Mouse (Mus musculus) T-cell, adult 2 months (primary cell): Measurements from ENCODE around the gene Dnajc15.
"Not testable (repeated sequence)": the region's sequence is repeated elsewhere in the genome, so short reads cannot be mapped to it uniquely, and the experiment has no call there.

ENCODE experiments used
- DNase-seq: peaks from one replicate; pipeline ENCODE4 v3.0.0; 2022; ENCODE audit warnings: low spot score

Dnajc15 gene

DNA sequence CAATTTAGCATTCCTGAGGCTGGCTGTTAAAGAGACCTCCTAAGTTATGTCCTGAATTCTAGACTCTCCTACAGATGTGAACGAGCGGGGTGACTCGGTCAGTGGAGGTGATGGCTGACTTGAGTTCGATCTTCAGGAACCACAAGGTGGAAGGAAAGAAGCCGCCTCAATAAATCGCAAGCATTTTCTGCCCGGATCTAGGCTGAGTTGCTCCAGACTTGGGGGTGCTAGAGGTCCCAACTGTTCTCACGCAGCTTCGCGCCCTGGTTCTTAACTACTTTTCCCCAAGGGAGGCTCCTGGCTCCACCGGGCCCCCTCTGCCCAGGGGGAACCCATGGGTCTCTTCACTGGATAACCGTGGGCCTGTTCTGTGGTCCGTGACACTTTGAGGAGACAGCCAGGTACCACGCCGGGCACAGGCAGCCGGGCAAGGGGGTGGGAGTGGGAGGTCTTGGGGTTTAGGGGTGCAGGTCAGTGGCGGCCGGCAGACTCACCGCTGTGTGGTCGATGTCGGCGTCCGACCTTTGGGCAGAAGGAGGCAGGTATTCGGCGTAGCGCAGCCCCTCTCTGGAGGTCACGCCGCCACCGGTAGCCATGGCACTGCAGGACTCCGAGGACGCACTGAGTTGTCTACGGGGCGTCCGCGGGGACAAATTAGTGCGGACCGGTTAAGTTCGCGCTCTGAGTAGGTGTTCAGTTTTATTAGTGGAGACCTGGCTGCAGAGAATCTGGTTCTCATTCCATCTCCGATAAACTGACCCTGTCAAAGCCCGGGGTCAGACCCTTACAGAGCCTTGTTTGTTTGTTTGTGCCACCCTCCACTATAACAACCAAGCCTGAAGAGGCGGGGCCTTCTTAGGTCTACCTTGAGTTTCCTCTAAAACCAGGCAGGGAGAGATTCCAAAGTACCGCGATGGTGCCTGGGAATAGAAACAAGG, at the start of gene Dnajc15:
Gene Dnajc15, minus strand, starts transcription at position 822 of the 938 bp plus-strand sequence.
- peak; percentile 82 for DNase-seq

DNA sequence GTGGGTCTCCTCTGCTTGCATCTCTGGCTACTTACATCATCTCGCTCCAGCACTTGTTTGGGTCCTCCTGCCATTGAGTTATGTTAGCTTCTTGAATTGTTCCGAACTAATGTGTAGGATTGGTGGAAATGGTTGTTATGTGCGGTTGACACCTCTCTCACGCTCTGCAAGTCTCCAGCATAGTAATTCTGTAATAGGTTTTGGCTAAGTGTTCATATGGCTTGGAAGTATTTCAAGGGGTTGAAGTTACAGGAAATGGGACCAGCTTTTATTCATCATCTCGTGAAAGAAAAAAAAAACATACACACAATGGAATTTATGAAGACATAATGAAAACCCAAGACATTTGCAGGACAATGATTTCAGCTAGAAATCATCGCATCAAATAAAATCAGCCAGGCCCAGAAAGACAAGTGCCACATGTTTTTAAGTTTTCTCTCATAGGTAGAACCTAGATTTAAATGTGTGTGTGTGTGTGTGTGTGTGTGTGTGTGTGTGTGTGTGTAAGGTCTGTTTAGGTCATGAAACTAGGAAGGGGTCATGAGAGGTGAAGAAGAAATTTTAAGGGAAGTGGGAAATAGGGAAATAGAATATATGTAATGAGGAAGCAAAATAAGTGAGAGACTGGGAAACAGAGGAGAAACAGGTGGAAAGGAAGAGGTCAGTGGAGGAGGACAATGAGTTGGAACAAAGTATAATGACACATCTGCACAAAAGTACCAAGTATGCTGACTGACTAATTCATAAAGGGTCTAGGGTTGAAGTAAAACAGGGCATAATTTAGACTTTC, 48.3 kb upstream of the Dnajc15 start:
- DNase-seq, result no peak

- no peak for DNase-seq
Observed at GRCm38 (mm10) chr14:77921641-77922040, 46.7 kb upstream of the Dnajc15 start.

GRCm38 (mm10) chr14:77915776-77916175, 40.9 kb upstream of the Dnajc15 start:
- no peak for DNase-seq

GRCm38 (mm10) chr14:77906586-77906985, 31.7 kb upstream of the Dnajc15 start:
- DNase-seq, result no peak

DNA sequence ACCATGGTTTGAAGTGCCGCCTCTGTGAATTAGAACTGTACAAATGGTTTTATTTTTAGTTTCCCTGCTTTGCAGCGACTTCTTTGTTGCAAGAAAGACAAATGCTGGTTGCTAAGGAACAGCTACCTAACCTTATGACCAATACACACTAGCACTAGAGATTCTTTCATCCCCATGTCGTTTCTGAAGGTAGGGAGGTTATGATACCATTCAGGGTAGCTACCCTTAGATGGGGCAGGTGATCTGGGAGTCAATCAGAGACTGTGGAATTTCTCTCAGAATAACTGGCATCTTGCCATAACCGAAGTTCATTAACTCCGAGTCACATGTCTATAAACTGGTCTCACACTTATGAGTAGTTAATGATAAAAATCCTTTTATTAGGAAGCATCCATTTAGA, 30.5 kb upstream of the Dnajc15 start:
- no peak for DNase-seq

- peak; percentile 56 for DNase-seq
Observed at GRCm38 (mm10) chr14:77904171-77904762, 29.3 kb upstream of the Dnajc15 start, which contains the start of gene Epsti1. Gene Epsti1 (plus strand): TSS chr14:77904239.

DNA sequence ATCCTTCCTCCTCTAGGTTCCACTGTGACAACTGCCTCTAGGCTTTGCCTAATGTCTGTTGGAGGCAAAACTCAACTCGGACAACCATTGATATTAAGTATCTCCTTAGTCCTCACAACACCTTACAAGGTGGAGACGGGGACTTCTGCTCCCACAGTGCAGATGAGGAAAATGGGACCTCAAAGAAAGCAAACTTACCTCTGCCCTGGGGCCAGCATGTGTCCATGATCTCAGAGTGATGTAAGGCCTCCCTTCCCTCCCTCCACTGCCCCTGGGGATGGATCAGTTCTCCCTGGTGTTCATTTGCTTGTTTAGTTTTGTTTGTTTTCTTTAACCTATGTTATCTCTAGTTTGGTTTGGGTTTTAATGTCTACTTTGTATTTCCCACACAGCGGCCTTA, 27.6 kb upstream of the Dnajc15 start:
- DNase-seq, result no peak

- no peak for DNase-seq
Observed at GRCm38 (mm10) chr14:77895951-77896350, 21.0 kb upstream of the Dnajc15 start.

- DNase-seq, result no peak
Observed at GRCm38 (mm10) chr14:77889911-77890310, 15.0 kb upstream of the Dnajc15 start.

- DNase-seq, result no peak
Observed at GRCm38 (mm10) chr14:77886941-77887340, 12.0 kb upstream of the Dnajc15 start.

DNA sequence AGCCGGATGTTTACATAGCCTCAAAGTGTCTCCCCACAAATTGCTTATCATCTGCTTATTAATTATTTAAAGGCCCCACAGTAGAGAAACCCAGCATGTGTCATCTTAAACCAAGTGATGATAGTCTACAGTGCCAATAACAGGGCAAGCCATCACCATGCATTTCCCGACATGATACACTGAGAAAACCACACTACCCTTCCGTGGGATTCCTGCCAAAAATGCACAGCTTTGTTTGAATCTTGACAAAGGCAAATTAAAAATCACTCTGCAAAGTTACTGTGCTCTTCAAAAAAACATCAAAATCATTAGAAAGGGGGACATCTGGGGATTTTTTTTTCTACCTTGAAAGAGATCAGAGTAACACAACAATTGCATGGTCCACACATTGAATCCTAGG, 11.5 kb upstream of the Dnajc15 start:
- DNase-seq, result no peak

GRCm38 (mm10) chr14:77882669-77883068, 7.7 kb upstream of the Dnajc15 start:
- no peak for DNase-seq

DNA sequence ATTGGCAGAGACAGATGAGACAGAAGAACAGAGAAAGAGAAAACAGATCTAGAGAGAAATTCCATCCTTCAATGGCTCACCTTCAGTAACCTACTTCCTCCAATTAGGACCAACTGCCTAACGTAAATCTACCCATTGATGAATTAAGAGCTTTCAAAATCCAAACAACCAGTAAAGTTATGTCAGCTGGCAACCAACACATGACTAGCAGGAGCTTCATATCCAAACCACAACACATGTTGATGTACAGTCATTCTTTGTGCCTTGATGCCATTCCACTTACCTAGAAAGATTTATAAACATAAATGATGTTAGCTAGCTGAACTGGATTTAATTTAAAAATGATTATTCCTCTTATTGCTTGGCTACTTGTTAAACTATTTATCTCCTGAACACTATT, 7.1 kb upstream of the Dnajc15 start:
- DNase-seq, result no peak

DNA sequence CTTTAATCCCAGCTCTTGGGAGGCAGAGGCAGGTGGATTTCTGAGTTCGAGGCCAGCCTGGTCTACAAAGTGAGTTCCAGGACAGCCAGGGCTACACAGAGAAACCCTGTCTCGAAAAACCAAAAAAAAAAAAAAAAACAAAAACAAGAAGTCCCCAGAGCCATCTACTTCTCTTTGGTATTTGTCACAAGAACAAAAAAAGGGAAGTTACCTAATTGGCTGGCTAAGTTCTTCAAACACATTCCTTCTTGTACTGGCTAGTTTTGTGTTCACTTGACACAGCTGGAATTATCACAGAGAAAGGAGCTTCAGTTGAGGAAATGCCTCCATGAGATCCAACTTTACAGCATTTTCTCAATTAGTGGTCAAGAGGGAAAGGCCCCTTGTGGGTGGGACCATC, 3.0 kb upstream of the Dnajc15 start:
- not testable (repeated sequence) for DNase-seq

- no peak for DNase-seq
Observed at GRCm38 (mm10) chr14:77876199-77876598, 1.3 kb upstream of the Dnajc15 start.

DNA sequence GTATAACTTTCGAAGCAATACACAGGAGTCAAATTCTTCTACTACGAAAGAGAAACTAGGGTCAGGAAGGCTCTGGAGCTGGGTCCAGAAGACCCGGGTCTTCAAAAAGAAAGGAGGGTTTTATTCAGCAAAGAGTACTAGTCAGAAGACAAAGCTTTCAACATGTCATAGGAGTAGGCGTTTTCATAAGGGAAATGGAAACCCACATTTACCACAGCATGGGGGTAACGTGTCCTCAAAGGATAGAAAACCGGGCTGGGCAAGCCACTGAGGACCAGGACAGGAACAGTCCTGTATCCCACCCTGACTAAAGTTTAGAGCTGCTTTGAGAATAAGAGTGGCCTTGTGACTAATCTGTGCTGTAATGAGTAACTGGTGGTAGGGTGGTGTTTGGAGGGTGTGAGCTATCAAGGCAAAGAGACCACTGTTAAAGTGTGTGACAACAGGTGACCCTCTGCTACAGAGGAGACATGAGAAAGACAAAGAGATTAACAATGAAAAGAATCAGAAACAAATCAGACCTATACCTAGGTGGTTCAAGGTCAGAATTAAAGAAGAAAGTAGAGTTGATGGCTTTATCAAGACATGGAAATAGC, 3.4 kb downstream of the Dnajc15 start:
- DNase-seq, result peak; percentile 50

DNA sequence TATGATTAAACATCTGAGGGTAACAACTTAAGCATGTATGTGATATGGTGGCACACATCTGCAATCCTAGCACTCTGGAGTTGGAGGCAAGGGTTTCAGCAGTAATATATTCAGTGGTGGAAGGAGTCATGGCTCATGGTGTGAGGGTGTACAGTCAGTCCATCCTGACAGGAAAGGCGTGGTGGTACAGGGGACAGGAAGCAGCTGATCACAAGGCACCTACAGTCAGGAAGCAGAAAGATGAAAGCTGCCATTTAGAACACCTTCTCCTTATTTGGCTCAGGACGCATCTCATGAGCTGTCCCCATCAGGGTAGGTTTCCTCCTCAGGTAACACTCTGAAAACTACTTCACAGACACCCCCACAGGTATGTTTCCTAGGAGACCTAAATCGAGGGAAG, 4.0 kb downstream of the Dnajc15 start:
- peak; percentile 56 for DNase-seq

DNA sequence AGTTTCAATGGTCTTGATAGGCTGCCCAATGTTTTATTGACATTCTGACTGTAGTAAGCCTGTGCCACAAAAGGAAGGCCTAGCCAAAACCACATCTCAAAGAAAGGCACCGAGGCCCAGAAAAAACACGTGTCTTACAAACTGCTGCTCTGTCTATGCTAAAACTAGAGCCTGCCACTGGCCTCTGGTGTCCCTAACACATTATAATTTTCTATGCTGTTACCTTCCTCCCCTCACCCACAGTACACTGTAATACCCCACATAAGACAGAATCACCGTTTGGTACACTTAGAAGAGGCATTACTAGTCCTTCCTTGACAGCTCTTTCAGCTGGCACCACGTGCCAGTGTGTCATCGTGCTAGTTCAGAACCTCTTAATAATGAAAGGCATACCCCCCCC, 7.3 kb downstream of the Dnajc15 start:
- DNase-seq, result peak; percentile 18

GRCm38 (mm10) chr14:77864510-77864909, 10.4 kb downstream of the Dnajc15 start:
- no peak for DNase-seq

DNA sequence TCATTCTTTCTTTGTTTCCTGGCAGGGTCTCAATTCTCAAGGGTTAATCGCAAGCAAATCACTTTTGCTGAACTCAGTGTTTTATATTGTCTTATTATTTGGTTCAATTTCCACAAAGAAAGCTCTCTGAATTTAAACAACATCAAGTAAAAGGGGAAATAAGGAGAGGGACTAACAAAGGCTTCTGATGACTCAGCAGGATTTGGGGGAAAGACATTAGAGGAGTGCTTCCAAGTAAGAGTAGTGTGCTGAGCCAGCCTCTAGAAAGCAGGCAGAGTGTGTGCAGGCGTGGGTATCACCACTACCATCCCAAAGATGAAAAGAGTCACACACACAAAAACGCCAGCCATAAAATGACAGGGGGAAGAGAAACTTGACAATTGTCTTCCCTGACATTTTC, 10.9 kb downstream of the Dnajc15 start:
- no peak for DNase-seq
